19 mouse cellular contexts compared by ENCODE assay signal in the genomic region with DNA sequence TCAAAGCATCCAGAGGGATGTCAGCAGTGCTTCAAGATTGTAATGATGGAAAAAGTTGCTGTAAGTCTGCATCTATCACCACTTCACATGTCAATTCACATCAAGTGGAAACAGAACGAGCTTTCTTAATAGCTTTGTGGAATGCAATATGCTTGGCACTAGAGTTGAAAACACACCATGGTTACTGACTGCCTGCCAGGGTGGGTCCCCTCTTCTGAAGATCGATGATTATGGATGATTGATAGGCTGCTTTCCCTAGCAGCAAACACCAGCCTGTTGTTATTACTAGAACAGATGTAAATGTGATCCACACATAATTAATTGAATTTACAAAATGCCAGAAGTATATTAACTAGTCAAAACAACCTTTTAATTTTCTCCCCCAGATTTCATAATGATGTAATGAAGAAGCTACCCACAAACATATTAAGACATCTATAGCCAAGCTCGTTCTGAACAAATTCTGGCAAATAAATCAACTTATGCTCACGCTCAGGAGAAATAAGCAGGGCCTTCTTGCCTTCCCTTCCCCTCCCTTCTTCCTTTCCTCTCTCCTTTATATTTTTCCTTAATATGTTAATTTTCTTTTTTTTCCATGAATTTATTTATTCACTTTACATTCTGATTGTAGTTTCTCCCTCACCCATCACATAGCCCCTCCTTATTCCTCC.
A peak's percentile ranks its signal among the peaks of the same experiment; 100 is the strongest.
DNase-seq lines count a peak whose midpoint lies in the region; ATAC-seq and TF ChIP-seq lines count a peak whose summit lies in the region.
"Had no signal": no experiment of that assay in that cellular context is flagged by ENCODE, and none has a peak within 500 bp of the region (broad histone marks: within the 10 kb centered on the region; RNA-seq: fewer than 3 reads in every experiment).

No protein-coding gene starts in this region.

- no peaks in the 10 kb centered on the region for H3K9me3 ChIP-seq in forebrain, embryonic 15.5 days
- H3K9me3 ChIP-seq in forebrain, embryonic 10.5 days, result no peaks in the 10 kb centered on the region
- H3K9me3 ChIP-seq in midbrain, embryonic 11.5 days (ENCODE audit: control insufficient read depth, low read length), result no peaks in the 10 kb centered on the region
- H3K9me3 ChIP-seq in midbrain, embryonic 14.5 days (ENCODE audit: control insufficient read depth, low read length), result no peaks in the 10 kb centered on the region
- no peaks in the 10 kb centered on the region for H3K9me3 ChIP-seq in forebrain, postnatal 0 days (ENCODE audit: low read length)
- H3K9me3 ChIP-seq: embryonic facial prominence, embryonic 12.5 days; heart, embryonic 15.5 days; hindbrain, embryonic 13.5 days had no signal

- H3K36me3 ChIP-seq in forebrain, embryonic 15.5 days, result no peaks in the 10 kb centered on the region
- H3K36me3 ChIP-seq in forebrain, embryonic 10.5 days (replicated peaks), result no peaks in the 10 kb centered on the region
- H3K36me3 ChIP-seq in midbrain, embryonic 11.5 days (ENCODE audit: control insufficient read depth, insufficient read depth, low read length), result no peaks in the 10 kb centered on the region
- H3K36me3 ChIP-seq in midbrain, embryonic 14.5 days (ENCODE audit: control insufficient read depth, insufficient read depth, low read length), result no peaks in the 10 kb centered on the region
- no peaks in the 10 kb centered on the region for H3K36me3 ChIP-seq in forebrain, postnatal 0 days (ENCODE audit: insufficient read depth)
- H3K36me3 ChIP-seq: embryonic facial prominence, embryonic 12.5 days; heart, embryonic 15.5 days; hindbrain, embryonic 13.5 days had no signal

- H3K4me1 ChIP-seq in forebrain, embryonic 15.5 days, result no peaks in the 10 kb centered on the region
- peaks cover 6% of the 10 kb centered on the region; the same call in 1 of the 2 replicates for H3K4me1 ChIP-seq in forebrain, embryonic 10.5 days
- no peaks in the 10 kb centered on the region for H3K4me1 ChIP-seq in midbrain, embryonic 11.5 days (ENCODE audit: control insufficient read depth, insufficient read depth, low read length)
- no peaks in the 10 kb centered on the region for H3K4me1 ChIP-seq in midbrain, embryonic 14.5 days (ENCODE audit: control insufficient read depth, insufficient read depth, low read length)
- H3K4me1 ChIP-seq in forebrain, postnatal 0 days (ENCODE audit: insufficient read depth), result no peaks in the 10 kb centered on the region
- H3K4me1 ChIP-seq: embryonic facial prominence, embryonic 12.5 days; heart, embryonic 15.5 days; hindbrain, embryonic 13.5 days had no signal

- no peaks in the 10 kb centered on the region for H3K27me3 ChIP-seq in forebrain, embryonic 15.5 days
- H3K27me3 ChIP-seq in forebrain, embryonic 10.5 days (ENCODE audit: poor library complexity, severe bottlenecking), result no peaks in the 10 kb centered on the region
- H3K27me3 ChIP-seq in midbrain, embryonic 11.5 days (ENCODE audit: control insufficient read depth, insufficient read depth, low read length), result no peaks in the 10 kb centered on the region
- H3K27me3 ChIP-seq in midbrain, embryonic 14.5 days (ENCODE audit: control insufficient read depth, insufficient read depth, low read length), result no peaks in the 10 kb centered on the region
- no peaks in the 10 kb centered on the region for H3K27me3 ChIP-seq in forebrain, postnatal 0 days (ENCODE audit: insufficient read depth, low read length)
- H3K27me3 ChIP-seq: embryonic facial prominence, embryonic 12.5 days; heart, embryonic 15.5 days; hindbrain, embryonic 13.5 days had no signal

- no peak overlapping the region for H3K4me3 ChIP-seq in forebrain, embryonic 15.5 days
- no peak overlapping the region for H3K4me3 ChIP-seq in forebrain, embryonic 10.5 days
- no peak overlapping the region for H3K4me3 ChIP-seq in midbrain, embryonic 11.5 days (ENCODE audit: low read depth, low read length)
- H3K4me3 ChIP-seq in midbrain, embryonic 14.5 days (replicated peaks; ENCODE audit: low read depth, low read length), result no peak overlapping the region
- no peak overlapping the region for H3K4me3 ChIP-seq in forebrain, postnatal 0 days (ENCODE audit: low read depth, low read length)
- H3K4me3 ChIP-seq: embryonic facial prominence, embryonic 12.5 days; heart, adult 2 months; heart, embryonic 15.5 days; hindbrain, embryonic 13.5 days had no signal

- no peak for TF ChIP-seq CTCF in forebrain, postnatal 0 days (IDR thresholded peaks at IDR 0.05; ENCODE audit: low read depth)

- no peak overlapping the region for H3K4me2 ChIP-seq in forebrain, embryonic 15.5 days (replicated peaks)
- no peak overlapping the region for H3K4me2 ChIP-seq in midbrain, embryonic 11.5 days
- no peak overlapping the region for H3K4me2 ChIP-seq in midbrain, embryonic 14.5 days (ENCODE audit: low read length)
- H3K4me2 ChIP-seq in forebrain, postnatal 0 days (ENCODE audit: low read depth), result no peak overlapping the region
- H3K4me2 ChIP-seq: embryonic facial prominence, embryonic 12.5 days; heart, embryonic 11.5 days; heart, embryonic 15.5 days; hindbrain, embryonic 13.5 days had no signal

- ATAC-seq in forebrain, embryonic 15.5 days (replicated peaks), result peak; percentile 74
- no peak for ATAC-seq in midbrain, embryonic 11.5 days (ENCODE audit: low FRiP score)
- ATAC-seq in midbrain, embryonic 14.5 days (ENCODE audit: low FRiP score, low TSS enrichment), result no peak; the same call in 1 of the 2 replicates
- ATAC-seq in forebrain, postnatal 0 days, result peak; percentile 63; the same call in 1 of the 2 replicates
- ATAC-seq: hindbrain, postnatal 0 days had no signal

- H3K27ac ChIP-seq in forebrain, embryonic 15.5 days (replicated peaks), result no peak overlapping the region
- no peak overlapping the region for H3K27ac ChIP-seq in forebrain, embryonic 10.5 days
- H3K27ac ChIP-seq in midbrain, embryonic 11.5 days (ENCODE audit: low read depth, low read length), result no peak overlapping the region
- no peak overlapping the region for H3K27ac ChIP-seq in midbrain, embryonic 14.5 days (replicated peaks; ENCODE audit: low read depth, low read length)
- no peak overlapping the region for H3K27ac ChIP-seq in forebrain, postnatal 0 days (ENCODE audit: low read depth, low read length)
- H3K27ac ChIP-seq: embryonic facial prominence, embryonic 12.5 days; heart, adult 2 months; heart, embryonic 15.5 days; hindbrain, embryonic 13.5 days; hindbrain, postnatal 0 days had no signal

- DNase-seq in forebrain, embryonic 10.5 days (ENCODE audit: extremely low spot score, low spot score), result no peak
- DNase-seq in midbrain, embryonic 11.5 days (ENCODE audit: low spot score, missing footprints), result peak; percentile 10
- DNase-seq in midbrain, embryonic 14.5 days, result no peak
- peak; percentile 40 for DNase-seq in forebrain, postnatal 0 days
- DNase-seq in spleen, postnatal 14 days (ENCODE audit: low spot score in 2 of 2), result no peak
- DNase-seq: adrenal gland, adult 2 months; adrenal gland, postnatal 25 days; cerebellum, adult 8-10 months; cerebellum, postnatal 14 days; embryo, embryonic 11 days; gastrocnemius, postnatal 10 days; heart, adult 2 months; heart, postnatal 14 days had no signal

- 45% methylated on average over 4 of the region's 4 CpGs for WGBS in forebrain, embryonic 15.5 days
- WGBS in forebrain, embryonic 10.5 days, result 88% methylated on average over 4 of the region's 4 CpGs
- 81% methylated on average over 4 of the region's 4 CpGs for WGBS in midbrain, embryonic 11.5 days
- WGBS in midbrain, embryonic 14.5 days, result 81% methylated on average over 4 of the region's 4 CpGs
- WGBS in forebrain, postnatal 0 days, result 37% methylated on average over 4 of the region's 4 CpGs

- no peak overlapping the region for H3K9ac ChIP-seq in forebrain, embryonic 15.5 days (replicated peaks)
- no peak overlapping the region for H3K9ac ChIP-seq in midbrain, embryonic 11.5 days (ENCODE audit: low read length)
- H3K9ac ChIP-seq in midbrain, embryonic 14.5 days (replicated peaks; ENCODE audit: low read length), result no peak overlapping the region
- no peak overlapping the region for H3K9ac ChIP-seq in forebrain, postnatal 0 days
- H3K9ac ChIP-seq: embryonic facial prominence, embryonic 12.5 days; heart, embryonic 15.5 days; hindbrain, embryonic 13.5 days had no signal

Comparison
In these comparisons a context has a peak if more than half of its experiments do, and no peak if none do; other contexts are left out.
1. DNase-seq: peak in midbrain, embryonic 11.5 days (single experiment) and forebrain, postnatal 0 days (single experiment); none in forebrain, embryonic 10.5 days (single experiment), midbrain, embryonic 14.5 days (single experiment) and spleen, postnatal 14 days (0 of 2).
2. ATAC-seq: peak in forebrain, embryonic 15.5 days (single experiment) and forebrain, postnatal 0 days (single experiment); none in midbrain, embryonic 11.5 days (single experiment) and midbrain, embryonic 14.5 days (single experiment).